Mouse (Mus musculus) forebrain, embryonic 16.5 days (tissue): ENCODE data around the gene Whrn. TPM values are rescaled to one million over a fixed set of nuclear protein-coding genes. Genes with fewer than 3 reads are reported as not detected.

Experiments
- ATAC-seq: fragments of 200-750 bp; cut with Nextera tagmentation; 2 replicates; pipeline ENCODE4 v1.8.0; 2017; ENCODE audit warnings: mild to moderate bottlenecking, moderate library complexity
- H3K27ac ChIP-seq: fragments of 300-500 bp; sonication (generic); 2 replicates; pipeline ENCODE4 v1.5.1; 2014; ENCODE audit warnings: low read length, control low read depth
- H3K27me3 ChIP-seq: fragments of 300-500 bp; sonication (generic); replicated peaks from 2 replicates; pipeline ENCODE4 v1.6.1; 2014; ENCODE audit warnings: low read length; ENCODE audit not compliant: control insufficient read depth, insufficient read depth
- H3K36me3 ChIP-seq: fragments of 300-500 bp; sonication (generic); 2 replicates; pipeline ENCODE4 v1.6.1; 2014; ENCODE audit not compliant: control insufficient read depth, insufficient read depth
- H3K4me1 ChIP-seq: fragments of 300-500 bp; sonication (generic); replicated peaks from 2 replicates; pipeline ENCODE4 v1.6.1; 2014; ENCODE audit warnings: low read length; ENCODE audit not compliant: control insufficient read depth, insufficient read depth
- H3K4me2 ChIP-seq: fragments of 300-500 bp; sonication (generic); 2 replicates; pipeline ENCODE4 v1.6.1; 2014; ENCODE audit warnings: mild to moderate bottlenecking, low read length, control low read depth
- H3K4me3 ChIP-seq: fragments of 300-500 bp; sonication (generic); replicated peaks from 2 replicates; pipeline ENCODE4 v1.5.1; 2014; ENCODE audit warnings: mild to moderate bottlenecking, low read length, control low read depth
- H3K9ac ChIP-seq: fragments of 300-500 bp; sonication (generic); replicated peaks from 2 replicates; pipeline ENCODE4 v1.6.1; 2014; ENCODE audit warnings: low read depth, low read length, control low read depth
- H3K9me3 ChIP-seq: fragments of 300-500 bp; sonication (generic); 2 replicates; pipeline ENCODE4 v1.6.1; 2016; ENCODE audit warnings: low read length; ENCODE audit not compliant: control insufficient read depth
- WGBS: fragments of 180-500 bp; shearing (Covaris S2); extraction: QIAGEN DNeasy Blood & Tissue Kit; methylation state at CpG from one replicate; pipeline ENCODE4 v1.1.7; 2014; 5-methylcytosine and 5-hydroxymethylcytosine counted together
- polyA plus RNA-seq: library from polyadenylated mRNA; unstranded; fragments of >200 nt; fragmentation: Nextera tagmentation; extraction: Ambion mirVana; gene quantifications from 2 replicates; pipeline ENCODE4 v1.2.1, GENCODE M21; 2015

Gene Whrn
- polyA plus RNA-seq, 1 experiment from 2014 or later: 6.4 TPM

GRCm38 (mm10) chr4:63521813-63522419, 26.1 kb upstream of the Whrn start:
- Histone ChIP-seq H3K4me2 (no peak overlapping the region), H3K27ac (no peak overlapping the region), H3K36me3 (no peaks in the 10 kb centered on the region), H3K9ac (no peak overlapping the region), H3K4me3 (no peak overlapping the region), H3K27me3 (no peaks in the 10 kb centered on the region), H3K4me1 (no peaks in the 10 kb centered on the region), H3K9me3 (no peaks in the 10 kb centered on the region)
- 92% methylated on average over 2 of the region's 2 CpGs for WGBS
- ATAC-seq: no peak

DNA sequence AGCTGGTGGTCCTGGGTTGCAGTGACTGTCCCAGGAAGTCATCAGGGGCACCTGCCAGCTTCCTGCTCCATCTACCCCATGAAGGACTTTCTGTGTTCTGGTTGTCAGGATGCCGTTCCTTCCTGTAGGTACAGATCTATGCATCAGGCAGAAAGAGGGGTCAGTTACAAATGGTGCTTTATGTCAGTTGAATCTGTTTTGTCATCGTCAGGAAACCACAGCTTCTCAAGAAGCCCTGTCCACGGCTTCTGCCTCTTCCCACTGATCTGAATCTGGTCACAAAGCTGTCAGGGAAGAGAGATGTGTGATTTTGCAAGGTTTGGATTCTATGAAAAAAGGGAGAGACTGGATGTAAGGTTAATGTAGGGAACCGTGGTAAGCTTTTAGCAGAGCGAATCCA, 19.2 kb upstream of the Whrn start:
- Histone ChIP-seq H3K4me1 (no peaks in the 10 kb centered on the region), H3K9ac (no peak overlapping the region), H3K27ac (no peak overlapping the region), H3K4me2 (no peak overlapping the region), H3K4me3 (no peak overlapping the region), H3K36me3 (no peaks in the 10 kb centered on the region), H3K9me3 (no peaks in the 10 kb centered on the region), H3K27me3 (no peaks in the 10 kb centered on the region)
- ATAC-seq: no peak
- 85% methylated on average over 5 of the region's 5 CpGs for WGBS

GRCm38 (mm10) chr4:63514454-63514984, 18.7 kb upstream of the Whrn start:
- H3K27me3 ChIP-seq: no peaks in the 10 kb centered on the region
- ATAC-seq: no peak
- no peak overlapping the region for H3K27ac ChIP-seq
- H3K36me3 ChIP-seq: no peaks in the 10 kb centered on the region
- H3K9me3 ChIP-seq: no peaks in the 10 kb centered on the region
- WGBS: 63% methylated on average over 4 of the region's 4 CpGs
- no peak overlapping the region for H3K9ac ChIP-seq
- no peak overlapping the region for H3K4me2 ChIP-seq
- H3K4me3 ChIP-seq: no peak overlapping the region
- H3K4me1 ChIP-seq: no peaks in the 10 kb centered on the region

GRCm38 (mm10) chr4:63512921-63513320, 17.1 kb upstream of the Whrn start:
- no peak overlapping the region for H3K4me3 ChIP-seq
- no peak overlapping the region for H3K27ac ChIP-seq
- no peaks in the 10 kb centered on the region for H3K9me3 ChIP-seq
- no peaks in the 10 kb centered on the region for H3K36me3 ChIP-seq
- H3K4me2 ChIP-seq: no peak overlapping the region
- H3K4me1 ChIP-seq: no peaks in the 10 kb centered on the region
- ATAC-seq: no peak
- no peaks in the 10 kb centered on the region for H3K27me3 ChIP-seq
- no peak overlapping the region for H3K9ac ChIP-seq
- WGBS: 91% methylated on average over 2 of the region's 2 CpGs

DNA sequence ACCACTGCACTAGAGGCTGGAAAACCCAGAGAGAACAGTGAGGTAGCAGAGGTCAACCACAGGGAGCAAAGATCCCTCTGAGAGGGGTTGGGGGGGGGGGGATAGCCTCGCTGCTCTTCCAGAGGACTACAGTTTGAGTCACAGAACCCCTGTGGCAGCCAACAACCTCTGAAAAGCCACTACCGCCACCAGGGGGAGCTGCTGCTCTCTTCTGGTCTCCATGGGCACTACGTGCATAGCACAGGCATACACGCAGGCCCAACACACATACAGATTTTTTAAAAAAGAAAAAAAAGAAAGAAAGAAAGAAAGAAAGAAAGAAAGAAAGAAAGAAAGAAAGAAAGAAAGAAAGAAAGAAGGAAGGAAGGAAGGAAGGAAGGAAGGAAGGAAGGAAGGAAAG, 12.4 kb upstream of the Whrn start:
- Histone ChIP-seq H3K9ac (no peak overlapping the region), H3K27ac (no peak overlapping the region), H3K9me3 (no peaks in the 10 kb centered on the region), H3K4me1 (no peaks in the 10 kb centered on the region), H3K36me3 (no peaks in the 10 kb centered on the region), H3K4me3 (no peak overlapping the region), H3K27me3 (no peaks in the 10 kb centered on the region), H3K4me2 (no peak overlapping the region)
- peak; percentile 62; the same call in 1 of the 2 replicates for ATAC-seq
- WGBS: 23% methylated on average over 4 of the region's 4 CpGs

- no peaks in the 10 kb centered on the region for H3K4me1 ChIP-seq
- no peaks in the 10 kb centered on the region for H3K27me3 ChIP-seq
- no peak overlapping the region for H3K4me2 ChIP-seq
- WGBS: 70% methylated on average over 5 of the region's 5 CpGs
- H3K4me3 ChIP-seq: no peak overlapping the region
- no peak overlapping the region for H3K9ac ChIP-seq
- no peaks in the 10 kb centered on the region for H3K36me3 ChIP-seq
- ATAC-seq: peak; percentile 33; the same call in 1 of the 2 replicates
- H3K27ac ChIP-seq: no peak overlapping the region
- no peaks in the 10 kb centered on the region for H3K9me3 ChIP-seq
Measured at GRCm38 (mm10) chr4:63507478-63507877, 11.7 kb upstream of the Whrn start.

DNA sequence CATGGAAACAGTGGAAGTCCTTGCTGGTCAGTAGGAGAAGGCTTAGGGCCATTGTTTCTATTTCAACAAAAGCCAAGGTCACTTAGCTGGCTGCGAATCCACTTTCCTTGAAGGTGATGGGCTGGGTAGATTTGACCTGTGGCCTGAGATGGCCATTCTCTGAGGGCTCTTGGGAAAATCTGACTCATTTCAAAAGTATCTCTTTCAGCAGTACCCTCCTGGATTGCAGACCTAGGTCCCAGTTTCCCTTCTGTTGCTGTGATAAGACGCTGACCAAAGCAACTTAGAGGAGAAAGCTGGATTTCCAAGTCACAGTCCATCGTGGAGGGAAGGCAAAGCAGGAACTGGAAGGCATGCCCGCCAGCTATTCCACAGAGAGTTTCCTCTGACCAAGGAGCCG, 8.2 kb upstream of the Whrn start:
- H3K36me3 ChIP-seq: no peaks in the 10 kb centered on the region
- WGBS: 79% methylated on average over 5 of the region's 5 CpGs
- H3K4me2 ChIP-seq: no peak overlapping the region
- ATAC-seq: no peak
- no peak overlapping the region for H3K4me3 ChIP-seq
- no peak overlapping the region for H3K27ac ChIP-seq
- H3K9me3 ChIP-seq: no peaks in the 10 kb centered on the region
- no peaks in the 10 kb centered on the region for H3K27me3 ChIP-seq
- no peak overlapping the region for H3K9ac ChIP-seq
- H3K4me1 ChIP-seq: no peaks in the 10 kb centered on the region

DNA sequence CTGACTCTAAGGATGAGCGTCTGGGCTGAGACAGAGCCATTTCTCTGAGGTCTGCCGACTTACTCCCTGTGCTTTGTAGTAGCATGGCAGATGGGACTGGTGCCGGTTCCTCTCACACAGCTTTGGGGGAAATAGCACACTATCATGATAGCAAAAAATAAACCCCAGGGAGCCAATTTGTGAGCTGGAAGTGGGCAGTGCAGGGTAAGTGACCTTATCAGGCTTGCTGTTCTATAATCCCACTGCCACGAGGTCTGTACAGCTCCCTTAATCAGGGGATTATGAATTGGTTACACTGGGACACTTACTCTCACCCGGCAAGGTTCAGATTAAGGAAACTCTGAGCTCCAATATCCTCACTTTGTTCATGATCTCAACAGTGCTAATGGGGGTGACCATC, 5.3 kb upstream of the Whrn start:
- no peak for ATAC-seq
- H3K4me1 ChIP-seq: 0 out of 2 replicates have a peak, but pooled peaks cover 3% of the 10 kb centered on the region
- WGBS: 42% methylated on average over 5 of the region's 5 CpGs

DNA sequence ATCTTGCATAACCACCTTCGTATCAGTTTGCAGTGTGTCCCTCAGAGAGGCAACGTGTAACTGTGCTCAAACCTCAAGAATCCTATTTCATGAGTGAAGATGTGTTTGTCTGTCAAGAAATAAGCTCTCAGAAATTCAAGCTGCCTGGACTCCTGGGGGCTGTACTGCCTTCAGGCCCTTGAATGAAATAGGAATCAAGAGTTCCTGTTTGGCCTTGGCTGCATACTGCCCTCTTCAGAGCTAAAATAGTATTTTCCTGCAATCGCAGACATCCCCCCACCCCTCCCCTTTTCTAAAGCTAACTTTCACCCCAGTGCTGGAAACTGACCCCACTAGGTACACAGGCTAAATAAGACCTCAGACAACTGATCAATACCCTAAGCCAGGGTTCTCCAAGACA, 2.6 kb upstream of the Whrn start:
- Histone ChIP-seq H3K4me1 (peaks cover 25% of the 10 kb centered on the region), H3K9me3 (no peaks in the 10 kb centered on the region)
- ATAC-seq: no peak

More for the DNA sequence above, 5.3 kb upstream of the Whrn start:
- H3K9ac ChIP-seq: no peak overlapping the region
- H3K4me2 ChIP-seq: no peak overlapping the region
- no peaks in the 10 kb centered on the region for H3K9me3 ChIP-seq
- no peak overlapping the region for H3K27ac ChIP-seq
- H3K36me3 ChIP-seq: no peaks in the 10 kb centered on the region
- H3K27me3 ChIP-seq: peaks cover 4% of the 10 kb centered on the region; the same call in 1 of the 2 replicates
- no peak overlapping the region for H3K4me3 ChIP-seq

More for the DNA sequence above, 2.6 kb upstream of the Whrn start:
- H3K4me3 ChIP-seq: no peak overlapping the region
- no peak overlapping the region for H3K9ac ChIP-seq
- H3K27me3 ChIP-seq: peaks cover 4% of the 10 kb centered on the region; the same call in 1 of the 2 replicates
- 36% methylated on average over 3 of the region's 3 CpGs for WGBS
- no peaks in the 10 kb centered on the region for H3K36me3 ChIP-seq
- H3K27ac ChIP-seq: no peak overlapping the region
- no peak overlapping the region for H3K4me2 ChIP-seq
